Mouse (Mus musculus): Measurements from ENCODE around the gene Galntl5.
"Not testable (repeated sequence)": the region's sequence is repeated elsewhere in the genome, so short reads cannot be mapped to it uniquely, and the experiment has no call there.

The Galntl5 gene

GRCm38 (mm10) chr5:25181004-25181531 lies at the start of gene Galntl5:
Gene Galntl5 (plus strand): TSS chr5:25181460.
- DNase-seq, result peak; percentile 37

- peak; percentile 34 for DNase-seq
These were observed 34.6 kb upstream of the Galntl5 start for GRCm38 (mm10) chr5:25146705-25147104.

DNA sequence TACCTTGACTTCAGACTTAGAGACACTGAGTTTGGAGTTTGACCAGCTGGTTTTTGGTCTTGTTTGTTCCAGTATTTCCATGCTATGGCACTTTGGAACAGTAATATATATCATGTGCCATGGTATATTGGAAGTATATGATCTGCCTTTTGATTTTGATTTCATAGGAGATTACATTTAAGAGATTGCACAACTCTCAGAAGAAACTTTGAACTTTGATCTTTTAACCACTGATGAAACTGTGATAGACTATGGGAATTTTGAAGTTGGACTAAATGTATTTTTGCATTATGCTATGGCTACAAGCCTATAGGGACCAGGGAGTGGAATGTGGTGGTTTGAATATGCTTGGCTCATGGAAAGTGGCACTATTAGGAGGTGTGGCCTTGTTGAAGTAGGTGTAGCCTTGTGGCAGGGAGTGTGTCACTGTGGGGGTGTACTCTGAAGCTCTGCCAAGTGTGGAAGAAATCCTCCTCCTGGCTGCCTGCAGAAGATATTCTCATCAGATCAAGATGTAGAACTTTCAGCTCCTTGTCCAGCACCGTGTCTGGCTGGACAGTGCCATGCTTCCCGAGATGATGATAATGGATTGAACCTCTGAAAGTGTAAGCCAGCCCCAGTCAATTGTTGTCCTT lies 31.8 kb upstream of the Galntl5 start:
- DNase-seq, result no peak

- DNase-seq, result no peak
These were observed 27.8 kb upstream of the Galntl5 start for GRCm38 (mm10) chr5:25153491-25153890.

GRCm38 (mm10) chr5:25153996-25154395 lies 27.3 kb upstream of the Galntl5 start:
- DNase-seq, result peak; percentile 12

DNA sequence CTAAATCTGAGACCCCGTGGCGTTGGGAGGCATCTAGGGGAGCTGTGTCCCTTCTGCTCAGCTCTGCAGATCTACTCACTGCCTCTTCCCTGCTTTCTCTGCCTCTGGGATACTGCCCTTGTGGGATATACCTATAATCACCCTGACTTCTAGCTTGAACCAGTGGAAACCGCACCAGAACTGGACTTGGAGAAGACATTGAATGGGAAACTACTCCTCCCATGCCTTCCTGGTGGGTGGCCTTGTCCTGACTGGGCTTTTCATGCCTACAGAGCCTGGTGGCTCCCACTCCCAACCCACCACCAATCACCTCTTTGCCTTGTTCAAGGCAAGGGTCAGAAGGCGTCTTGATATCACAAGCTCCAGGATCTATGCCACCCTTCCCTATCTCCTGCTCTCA lies 26.4 kb upstream of the Galntl5 start:
- DNase-seq, result no peak

DNA sequence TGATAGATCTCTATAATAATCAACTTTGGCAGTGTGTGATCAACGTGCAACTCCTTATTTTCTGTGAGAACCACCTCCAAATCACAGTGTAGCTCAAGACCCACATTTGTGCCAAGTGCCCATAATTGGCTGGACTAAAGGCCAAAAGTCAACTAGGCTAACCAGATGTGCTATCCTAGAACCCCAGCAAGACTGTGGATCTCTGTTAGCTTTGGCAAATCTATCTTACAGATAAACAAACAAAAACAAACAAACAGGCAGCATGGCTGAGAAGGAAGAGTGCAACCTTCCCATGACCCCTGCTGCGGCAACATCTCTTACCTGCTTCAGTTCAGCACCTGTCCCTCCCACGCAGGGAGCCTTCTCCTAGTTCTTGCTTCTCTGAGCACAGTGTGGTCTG lies 25.9 kb upstream of the Galntl5 start:
- no peak for DNase-seq

DNA sequence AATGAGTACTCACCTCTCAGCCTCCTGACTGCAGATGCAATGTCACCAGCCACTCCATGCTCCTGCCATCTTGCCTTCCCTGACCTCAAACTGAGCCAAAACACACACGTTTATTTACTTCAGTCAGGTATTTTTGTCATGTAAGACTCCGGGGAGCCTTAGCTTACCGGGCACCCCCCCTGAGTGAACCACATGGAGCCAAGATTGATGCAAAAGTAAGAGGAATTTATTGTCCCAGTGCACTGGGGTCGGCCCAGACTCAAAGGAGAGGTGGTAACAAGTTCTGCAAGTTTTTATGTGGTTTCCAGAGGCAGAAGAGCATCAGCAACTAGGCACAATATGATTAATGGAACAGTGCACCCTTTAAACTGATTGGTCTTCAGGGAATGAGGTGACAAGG lies 24.1 kb upstream of the Galntl5 start:
- DNase-seq, result no peak

DNA sequence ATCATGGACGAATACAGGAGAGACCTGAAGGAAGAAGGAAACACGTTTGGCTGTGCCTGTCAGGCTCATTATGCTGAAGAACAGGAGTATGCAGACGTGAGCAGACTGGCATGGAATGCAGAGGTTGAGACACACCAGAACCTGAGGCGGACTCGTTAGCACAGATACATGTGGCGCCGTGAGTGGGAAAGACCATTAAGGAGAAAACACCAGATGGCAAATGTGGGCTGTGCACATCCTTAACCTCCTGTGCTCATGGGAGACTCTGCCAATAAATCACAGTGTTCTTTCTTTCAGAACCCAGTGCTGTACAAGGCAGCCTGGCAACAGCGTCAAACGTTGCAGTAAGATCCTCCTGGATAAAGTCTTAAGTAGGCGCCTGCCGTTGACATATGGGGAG lies 20.7 kb upstream of the Galntl5 start:
- no peak for DNase-seq

- DNase-seq, result no peak
These were observed 18.3 kb upstream of the Galntl5 start for GRCm38 (mm10) chr5:25162981-25163380.

- DNase-seq, result peak; percentile 34
These were observed 17.3 kb upstream of the Galntl5 start for GRCm38 (mm10) chr5:25163938-25164337.

DNA sequence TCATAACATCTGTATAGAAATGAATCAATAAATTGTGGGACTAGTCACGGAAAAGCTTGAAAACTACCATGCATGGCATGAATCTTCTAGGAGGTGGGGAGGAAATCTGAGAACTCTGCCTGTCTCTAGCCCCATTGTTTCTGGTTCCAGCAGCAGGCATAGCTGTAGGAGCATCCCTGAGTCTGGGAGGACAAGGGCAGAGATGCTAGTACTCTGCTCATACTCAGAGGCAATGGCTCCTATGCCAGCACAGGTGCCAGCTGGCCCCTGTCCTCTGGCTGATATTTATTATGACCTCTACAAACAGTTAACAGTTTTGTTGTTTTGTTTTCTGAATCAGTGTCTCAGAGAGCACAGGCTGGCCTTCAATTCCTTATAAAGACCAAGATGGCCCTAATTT lies 16.9 kb upstream of the Galntl5 start:
- DNase-seq, result no peak

GRCm38 (mm10) chr5:25165102-25165788 lies 16.0 kb upstream of the Galntl5 start:
- DNase-seq, result no peak

DNA sequence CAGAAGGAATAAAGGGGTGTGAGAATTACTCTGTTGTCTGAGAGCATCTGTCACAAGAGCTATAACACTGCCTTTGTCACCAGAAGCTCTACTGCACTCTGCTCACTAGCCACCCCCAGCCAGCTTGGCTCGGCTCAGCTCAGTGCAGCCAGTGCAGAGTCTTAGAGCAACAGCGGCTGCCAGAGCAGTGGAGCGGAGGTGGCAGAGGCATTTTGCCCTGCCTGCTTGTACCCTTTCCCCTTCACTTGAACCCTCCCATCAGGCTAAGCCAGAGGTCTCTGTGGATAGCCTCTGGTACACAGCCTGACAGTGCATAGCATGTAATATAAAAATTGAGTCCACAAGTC lies 15.5 kb upstream of the Galntl5 start:
- no peak for DNase-seq

- no peak for DNase-seq
These were observed 14.6 kb upstream of the Galntl5 start for GRCm38 (mm10) chr5:25166665-25167064.

GRCm38 (mm10) chr5:25177937-25178336 lies 3.3 kb upstream of the Galntl5 start:
- not testable (repeated sequence) for DNase-seq

- DNase-seq, result peak; percentile 52
These were observed 2.7 kb upstream of the Galntl5 start for GRCm38 (mm10) chr5:25178543-25178942.

GRCm38 (mm10) chr5:25179284-25179683 lies 2.0 kb upstream of the Galntl5 start:
- peak; percentile 11 for DNase-seq

GRCm38 (mm10) chr5:25179936-25180488 lies 1.2 kb upstream of the Galntl5 start:
- peak; percentile 64 for DNase-seq

DNA sequence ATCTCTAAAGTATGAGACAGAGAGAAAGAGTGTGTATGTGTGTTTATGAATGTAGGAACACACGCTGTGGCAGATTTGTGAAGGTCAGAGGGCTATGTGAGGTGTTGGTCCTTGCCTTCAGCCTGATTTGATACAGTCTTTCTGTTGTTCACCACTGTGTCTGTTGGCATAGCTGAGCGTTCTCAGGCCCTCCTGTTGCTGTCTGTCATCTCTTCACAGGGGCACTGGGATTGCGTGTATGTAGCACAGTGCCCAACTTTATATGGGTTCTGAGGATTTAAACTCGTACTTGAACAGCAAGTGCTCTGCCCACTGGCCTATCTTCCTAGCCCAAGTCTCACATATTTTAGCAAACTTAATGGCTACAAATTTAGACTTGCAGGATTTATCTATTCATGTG lies 2.3 kb downstream of the Galntl5 start:
- no peak for DNase-seq

GRCm38 (mm10) chr5:25184594-25184993 lies 3.3 kb downstream of the Galntl5 start:
- no peak for DNase-seq

GRCm38 (mm10) chr5:25187727-25188126 lies 6.5 kb downstream of the Galntl5 start:
- peak; percentile 52 for DNase-seq

GRCm38 (mm10) chr5:25188802-25189201 lies 7.5 kb downstream of the Galntl5 start:
- DNase-seq, result peak; percentile 73

DNA sequence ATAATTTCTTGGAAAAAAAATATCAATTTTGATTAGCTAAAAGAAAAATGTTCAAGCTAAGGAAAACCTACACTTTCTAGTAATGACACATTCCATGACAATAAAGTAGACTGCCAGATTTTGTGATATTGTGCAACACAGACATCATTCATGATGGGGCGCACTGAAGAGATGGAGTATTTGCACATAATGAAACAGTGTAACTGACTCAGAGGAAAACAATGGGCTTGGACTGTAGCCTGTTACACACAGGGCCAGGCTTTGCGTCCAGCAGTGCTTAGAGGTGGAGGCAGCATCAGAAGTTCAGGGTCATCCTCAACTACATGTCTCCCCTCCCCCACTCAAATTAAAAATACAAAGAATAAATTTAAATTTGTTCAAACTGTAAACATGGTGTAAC lies 9.3 kb downstream of the Galntl5 start:
- DNase-seq, result no peak
